Mouse (Mus musculus) ES-Bruce4 (cell line): ENCODE measurements at regions not wholly inside any gene's neighbourhood (a gene's known extent, or its start where the extent isn't known, plus 50 kb on each side); places are given as distances from the start of the nearest gene placed in this dataset.

ENCODE experiments used
- CTCF ChIP-seq: IDR thresholded peaks from one replicate; pipeline ENCODE4 v1.8.1; 2011; ENCODE audit warnings: low read depth, low read length
- EP300 ChIP-seq: IDR thresholded peaks from 2 replicates; pipeline ENCODE4 v1.6.1; 2011; ENCODE audit warnings: low read depth, low read length; ENCODE audit not compliant: insufficient read depth
- POLR2A ChIP-seq: IDR thresholded peaks from one replicate; pipeline ENCODE4 v1.8.1; 2011; ENCODE audit warnings: low read length; ENCODE audit not compliant: insufficient read depth

DNA sequence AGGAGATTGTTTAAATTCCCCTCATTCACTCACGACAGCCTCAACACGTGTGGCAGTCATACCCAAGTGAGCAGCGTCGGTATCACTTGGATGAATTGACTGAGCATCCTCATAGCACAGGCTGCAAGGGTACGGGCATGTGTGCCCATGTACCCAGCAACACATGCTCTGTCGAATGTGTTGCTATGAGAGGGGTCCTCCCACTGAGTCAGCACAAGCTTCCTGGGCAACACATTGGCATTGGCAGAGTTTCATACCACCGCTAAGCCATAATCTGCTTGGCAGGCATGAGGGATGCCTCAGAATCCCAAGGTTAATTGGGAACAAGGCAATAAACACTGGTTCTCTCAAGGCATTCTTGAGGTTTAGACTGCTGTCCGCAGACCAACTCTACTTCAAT, 115.1 kb downstream of the Atp6v1g3 start:
- TF ChIP-seq POLR2A (no peak), CTCF (no peak), EP300 (no peak)
